Mouse (Mus musculus) right cerebral cortex, postnatal 25 days (tissue): ENCODE results near the gene Cdyl.

ENCODE experiments used
- DNase-seq: peaks from one replicate; pipeline ENCODE4 v3.0.0; 2022

Cdyl gene

GRCm38 (mm10) chr13:35765817-35766216 is 106.2 kb downstream of the Cdyl start:
- DNase-seq = no peak

- DNase-seq = no peak
Observed at GRCm38 (mm10) chr13:35769673-35770072, 110.0 kb downstream of the Cdyl start.

GRCm38 (mm10) chr13:35770421-35770820 is 110.8 kb downstream of the Cdyl start:
- DNase-seq = no peak

- no peak for DNase-seq
Observed at GRCm38 (mm10) chr13:35771968-35772382, 112.3 kb downstream of the Cdyl start.

- DNase-seq = no peak
Observed at GRCm38 (mm10) chr13:35773763-35774162, 114.1 kb downstream of the Cdyl start.

- no peak for DNase-seq
Observed at GRCm38 (mm10) chr13:35776123-35776522, 116.5 kb downstream of the Cdyl start.

GRCm38 (mm10) chr13:35780714-35781113 is 121.1 kb downstream of the Cdyl start:
- no peak for DNase-seq

GRCm38 (mm10) chr13:35781755-35782154 is 122.1 kb downstream of the Cdyl start:
- no peak for DNase-seq

GRCm38 (mm10) chr13:35782949-35783348 is 123.3 kb downstream of the Cdyl start:
- DNase-seq = no peak

GRCm38 (mm10) chr13:35783576-35783975 is 123.9 kb downstream of the Cdyl start:
- DNase-seq = no peak

- no peak for DNase-seq
Observed at GRCm38 (mm10) chr13:35784281-35784680, 124.6 kb downstream of the Cdyl start.

GRCm38 (mm10) chr13:35785330-35785939 is 125.8 kb downstream of the Cdyl start:
- DNase-seq = no peak

GRCm38 (mm10) chr13:35786726-35787399 is 127.2 kb downstream of the Cdyl start:
- DNase-seq = no peak

- DNase-seq = no peak
Observed at GRCm38 (mm10) chr13:35789577-35789976, 129.9 kb downstream of the Cdyl start.

GRCm38 (mm10) chr13:35790431-35790830 is 130.8 kb downstream of the Cdyl start:
- DNase-seq = no peak

GRCm38 (mm10) chr13:35794309-35794708 is 134.7 kb downstream of the Cdyl start:
- DNase-seq = no peak

- no peak for DNase-seq
Observed at GRCm38 (mm10) chr13:35794774-35795173, 135.1 kb downstream of the Cdyl start.

GRCm38 (mm10) chr13:35795887-35796286 is 136.3 kb downstream of the Cdyl start:
- no peak for DNase-seq

- DNase-seq = no peak
Observed at GRCm38 (mm10) chr13:35796352-35796751, 136.7 kb downstream of the Cdyl start.

GRCm38 (mm10) chr13:35797811-35798522 is 138.3 kb downstream of the Cdyl start:
- DNase-seq = no peak

- DNase-seq = no peak
Observed at GRCm38 (mm10) chr13:35798645-35799044, 139.0 kb downstream of the Cdyl start.

GRCm38 (mm10) chr13:35800270-35800669 is 140.6 kb downstream of the Cdyl start:
- no peak for DNase-seq

GRCm38 (mm10) chr13:35805727-35806126 is 146.1 kb downstream of the Cdyl start:
- no peak for DNase-seq

- no peak for DNase-seq
Observed at GRCm38 (mm10) chr13:35806165-35806564, 146.5 kb downstream of the Cdyl start.
